Mouse (Mus musculus) granulocyte monocyte progenitor cell, adult 5-6 weeks (primary cell): Measurements from ENCODE around the gene Auts2. TPM values are rescaled to one million over a fixed set of nuclear protein-coding genes. Genes with fewer than 3 reads are reported as not detected.

Source experiments
- ATAC-seq: replicated peaks from 2 replicates; pipeline ENCODE4 v1.8.0; 2016; ENCODE audit warnings: mild to moderate bottlenecking, moderate TSS enrichment, inconsistent platforms; ENCODE audit not compliant: poor library complexity, severe bottlenecking
- total RNA-seq, 2 experiments: library from RNA; stranded (forward) in 1 of 2; stranded (reverse) in 1 of 2; fragments of 200-712, 200-1000 nt in 1 of 2; fragments of >200 nt in 1 of 2; fragmentation: Nextera tagmentation in 1 of 2; gene quantifications; 2 replicates each; pipeline ENCODE4 v1.2.3; 2014 to 2017

Auts2 gene
- total RNA-seq, 2 experiments from 2014 or later = 0.62 to 109 TPM

DNA sequence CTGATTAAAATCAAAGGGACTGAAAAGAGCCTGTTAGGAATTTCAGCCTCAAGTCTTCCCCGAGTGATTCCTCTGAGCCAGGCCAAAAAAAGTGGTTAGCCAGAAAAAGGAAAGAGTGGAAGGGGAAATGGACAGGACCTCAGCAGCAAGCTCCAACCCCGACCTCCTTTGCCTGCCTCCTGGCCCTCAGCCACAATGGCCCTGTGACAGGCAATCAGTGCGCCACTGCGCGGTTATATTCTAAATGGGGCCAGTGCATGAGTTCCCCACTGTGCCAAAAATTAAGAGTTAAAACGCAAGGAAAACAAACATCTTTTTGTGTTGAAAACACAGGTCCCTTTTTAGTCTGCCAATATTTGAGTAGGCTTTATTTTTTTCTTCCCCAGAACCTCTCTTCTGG is 755.1 kb downstream of the Auts2 start:
- no peak for ATAC-seq

DNA sequence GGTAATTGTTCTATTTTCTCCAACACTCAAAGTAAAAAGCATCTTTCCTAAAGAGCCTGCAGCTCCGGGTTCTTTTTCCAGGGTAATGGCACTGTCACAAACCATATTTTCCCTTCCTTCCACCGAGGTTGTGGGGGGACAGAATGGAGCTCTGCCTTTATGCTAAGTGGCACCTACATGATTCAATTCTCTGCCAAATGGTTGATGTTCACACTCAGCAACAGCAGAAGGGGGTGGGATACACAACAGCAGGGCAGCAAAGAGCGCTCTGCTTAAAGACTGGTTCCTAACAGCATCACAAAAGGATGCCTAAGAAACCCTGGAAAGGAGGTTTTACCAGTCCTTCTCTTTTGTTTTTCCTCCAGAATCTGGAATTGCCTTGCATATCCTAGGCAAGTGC is 759.9 kb downstream of the Auts2 start:
- no peak for ATAC-seq

DNA sequence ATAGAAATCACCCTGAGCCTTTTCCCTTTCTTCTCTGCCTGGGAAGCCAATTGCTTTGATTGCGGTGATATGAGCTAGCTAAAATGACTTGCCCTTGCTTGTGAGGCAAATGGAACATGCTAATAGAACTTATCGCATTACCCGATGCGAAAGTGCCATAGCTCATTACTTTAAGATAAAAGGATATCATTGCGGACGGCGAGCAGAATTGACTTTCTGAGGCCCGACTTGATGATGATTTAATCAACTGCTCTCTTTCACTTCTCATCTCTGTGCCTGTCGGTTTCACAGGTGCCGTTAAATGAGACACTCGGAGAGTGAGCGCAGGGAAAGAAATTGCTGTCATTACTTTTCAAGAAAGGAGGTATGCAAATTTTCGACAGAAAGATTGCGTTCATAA is 762.1 kb downstream of the Auts2 start:
- ATAC-seq = no peak

DNA sequence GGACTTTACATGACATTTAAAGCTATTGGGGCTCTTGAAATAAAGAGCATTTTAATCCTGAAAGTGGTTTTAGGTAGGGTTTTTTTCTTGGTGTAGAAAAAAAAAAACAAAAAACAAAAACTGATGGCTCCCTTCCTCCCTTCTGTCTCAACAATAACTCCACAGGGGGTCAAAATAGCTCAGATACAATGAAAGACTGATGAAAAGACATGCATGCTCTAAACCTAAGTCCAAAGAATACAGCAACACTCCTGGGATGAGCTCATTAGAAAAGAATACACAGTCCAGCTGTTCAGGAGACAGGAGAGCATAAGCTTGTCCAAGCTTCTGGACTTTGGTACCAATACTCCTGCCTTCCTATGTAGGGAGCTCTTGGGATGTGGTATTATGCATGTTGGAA is 764.0 kb downstream of the Auts2 start:
- ATAC-seq = no peak

GRCm38 (mm10) chr5:131775672-131776071 is 767.5 kb downstream of the Auts2 start:
- ATAC-seq = no peak

- no peak for ATAC-seq
Measured at GRCm38 (mm10) chr5:131775222-131775621, 767.9 kb downstream of the Auts2 start.

- ATAC-seq = no peak
Measured at GRCm38 (mm10) chr5:131774792-131775191, 768.4 kb downstream of the Auts2 start.

GRCm38 (mm10) chr5:131772616-131773015 is 770.5 kb downstream of the Auts2 start:
- ATAC-seq = no peak

DNA sequence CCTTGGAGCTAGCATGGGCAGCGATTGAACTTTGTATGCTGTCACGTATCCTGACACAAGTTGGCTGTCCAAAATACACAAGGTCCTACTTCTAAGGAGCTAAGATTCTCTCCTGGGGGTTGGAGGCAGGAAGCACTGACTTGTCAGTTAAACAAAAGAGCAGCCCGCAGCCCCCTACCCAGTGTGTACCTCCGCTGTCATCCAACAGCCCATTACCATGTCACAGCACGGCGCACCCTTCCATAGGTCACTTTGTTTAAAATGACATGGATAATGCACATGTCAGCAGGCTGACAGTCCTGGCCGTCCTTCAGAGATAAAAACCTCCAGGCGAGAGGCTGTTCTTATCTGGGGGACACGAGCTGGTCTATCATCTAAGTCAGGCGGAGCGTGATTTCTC is 773.9 kb downstream of the Auts2 start:
- no peak for ATAC-seq

DNA sequence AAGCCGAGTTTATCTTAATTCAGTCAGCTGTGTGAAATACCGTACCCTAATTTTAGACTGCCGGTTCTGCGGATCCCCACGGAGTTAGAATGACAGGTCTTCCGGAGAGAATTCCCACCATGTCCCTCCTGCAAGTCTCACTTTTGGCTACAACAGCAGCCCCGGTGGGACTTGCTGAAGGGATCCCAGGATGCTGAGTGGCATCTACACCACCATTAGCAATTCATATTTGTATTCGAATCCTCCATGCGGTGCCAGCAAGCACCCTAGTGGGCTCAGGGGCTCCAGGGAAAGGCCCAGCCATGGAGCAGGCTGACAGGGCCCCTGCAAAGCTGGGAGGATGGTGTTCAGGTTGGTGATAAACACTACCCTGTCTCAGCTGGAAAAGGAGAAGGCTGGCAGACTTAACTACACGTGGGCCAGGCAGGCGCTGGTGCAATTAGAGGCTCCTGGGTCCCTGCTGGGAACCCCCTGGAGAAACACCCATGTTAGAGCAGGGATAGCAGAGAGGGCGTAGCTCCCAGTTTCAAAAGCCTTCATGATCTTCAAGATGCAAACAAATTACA is 775.4 kb downstream of the Auts2 start:
- no peak for ATAC-seq

DNA sequence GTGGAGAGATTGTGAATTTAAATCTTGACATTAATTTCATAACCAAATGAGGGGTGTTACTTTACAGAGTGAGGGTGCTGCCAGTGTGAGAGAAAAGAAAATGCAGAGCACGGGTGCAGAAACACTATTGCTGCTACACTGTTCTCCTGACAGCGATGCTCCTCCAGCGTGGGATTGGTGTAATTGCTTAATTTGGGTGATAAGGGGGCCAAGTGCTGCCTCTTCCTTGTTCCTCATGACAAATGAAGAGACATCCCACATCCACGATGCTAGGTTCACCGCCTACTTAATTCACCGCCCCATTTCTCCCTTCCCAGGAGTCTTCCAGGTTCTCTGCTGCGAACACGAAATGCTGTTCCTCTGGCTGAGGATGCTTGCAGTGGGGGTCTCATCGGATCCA is 776.0 kb downstream of the Auts2 start:
- ATAC-seq = no peak

- ATAC-seq = no peak
Measured at GRCm38 (mm10) chr5:131759432-131759831, 783.7 kb downstream of the Auts2 start.

DNA sequence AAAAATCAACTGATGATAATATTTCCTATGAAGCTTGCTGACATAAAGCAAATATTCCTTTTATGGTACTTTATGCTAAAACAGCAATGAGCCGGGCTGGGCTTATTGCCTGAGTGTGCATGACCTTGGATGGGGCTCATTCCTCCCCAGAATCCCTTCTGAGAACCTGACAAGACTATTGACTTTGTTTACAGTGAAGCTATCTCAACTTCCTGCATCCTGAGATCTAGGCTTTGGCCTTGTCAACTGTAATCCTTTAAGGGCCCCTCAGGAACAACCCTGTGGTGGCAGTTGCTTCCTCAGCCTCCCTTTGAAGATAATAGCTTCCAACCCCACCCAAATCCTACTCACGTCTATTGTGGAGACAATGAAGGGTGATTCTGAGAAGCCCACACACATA is 792.8 kb downstream of the Auts2 start:
- ATAC-seq = no peak

GRCm38 (mm10) chr5:131749211-131749610 is 793.9 kb downstream of the Auts2 start:
- ATAC-seq = no peak

GRCm38 (mm10) chr5:131743069-131743468 is 800.1 kb downstream of the Auts2 start:
- ATAC-seq = no peak

DNA sequence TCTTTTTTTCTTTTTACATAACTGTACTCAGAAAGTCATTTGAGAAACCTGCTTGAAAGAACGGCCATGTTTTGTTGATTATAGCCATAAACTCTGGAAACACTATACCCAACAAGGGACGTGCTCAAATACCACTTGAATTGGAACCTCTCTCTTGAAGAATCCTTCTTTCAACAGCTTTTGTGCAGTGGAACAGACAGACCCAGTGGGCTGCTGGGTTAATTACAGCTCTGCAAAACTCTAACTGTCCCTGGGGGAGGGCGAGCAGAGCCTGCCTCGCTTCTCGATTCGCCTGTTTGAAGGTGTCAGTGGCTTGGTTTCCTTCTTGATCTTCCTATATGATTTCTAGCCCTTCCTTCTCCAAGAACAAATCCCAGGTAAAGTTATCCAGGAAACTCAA is 805.7 kb downstream of the Auts2 start:
- ATAC-seq = no peak

DNA sequence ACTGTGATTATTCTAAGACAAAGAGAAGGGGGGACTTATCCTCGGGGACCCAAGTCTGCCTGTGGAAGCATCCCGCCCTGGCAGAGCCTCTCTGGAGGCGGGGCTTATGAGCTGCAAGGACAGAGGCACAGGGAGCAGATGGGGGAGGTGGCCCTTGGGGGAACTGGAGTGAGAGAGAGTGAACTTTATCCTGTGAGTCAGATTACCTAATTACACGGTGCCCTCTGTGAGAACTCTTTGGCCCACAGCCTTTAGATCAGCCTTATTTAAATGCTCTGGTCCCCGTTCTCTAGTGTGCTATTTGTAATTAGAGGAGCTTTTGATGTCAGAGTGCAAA is 809.9 kb downstream of the Auts2 start:
- ATAC-seq = no peak

GRCm38 (mm10) chr5:131732631-131733323 is 810.4 kb downstream of the Auts2 start:
- no peak for ATAC-seq

- no peak for ATAC-seq
Measured at GRCm38 (mm10) chr5:131729456-131729855, 813.7 kb downstream of the Auts2 start.

DNA sequence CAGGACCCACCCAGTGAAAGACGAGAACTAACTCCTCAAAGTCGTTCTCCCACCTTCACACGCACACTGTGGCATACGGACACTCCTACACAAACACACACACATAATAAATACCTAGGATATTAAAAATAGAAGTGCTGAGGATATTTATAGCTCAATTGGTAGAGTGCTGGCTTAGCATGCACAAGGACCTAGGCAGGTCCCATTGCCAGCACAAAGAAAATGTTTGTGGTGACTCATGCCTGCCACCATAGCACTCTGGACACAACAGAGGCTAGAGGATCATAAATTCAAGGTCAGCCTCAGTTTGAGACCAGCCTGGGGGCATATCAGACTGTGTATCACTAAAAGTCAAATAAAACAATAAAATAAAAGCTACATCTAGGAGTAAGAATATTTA is 815.2 kb downstream of the Auts2 start:
- ATAC-seq = no peak

DNA sequence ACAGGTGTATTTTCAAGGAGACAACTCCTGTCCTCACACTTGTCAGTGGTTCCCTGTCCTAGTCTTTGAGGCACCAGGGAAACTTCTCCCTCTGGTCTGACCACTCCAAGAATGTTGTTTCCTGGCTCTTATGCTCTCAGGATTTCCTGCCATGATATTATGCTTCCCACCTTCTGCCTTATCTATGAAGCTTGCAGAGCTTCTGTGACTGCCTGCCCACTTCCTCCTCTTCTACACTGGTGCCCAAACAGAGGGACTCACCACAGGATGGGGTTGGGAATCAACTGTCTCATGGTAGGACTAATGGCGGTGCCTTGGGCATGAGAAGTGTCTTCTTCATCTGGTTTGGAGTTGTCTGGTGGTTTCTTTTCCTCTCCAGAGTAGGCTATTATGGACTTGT is 818.6 kb downstream of the Auts2 start:
- no peak for ATAC-seq

- no peak for ATAC-seq
Measured at GRCm38 (mm10) chr5:131722791-131723190, 820.4 kb downstream of the Auts2 start.

GRCm38 (mm10) chr5:131722361-131722760 is 820.8 kb downstream of the Auts2 start:
- no peak for ATAC-seq
